Mouse (Mus musculus): ENCODE data around the gene Rasa4. TPM values are rescaled to one million over a fixed set of nuclear protein-coding genes. Genes with fewer than 3 reads are reported as not detected.
"Not testable (repeated sequence)": the region's sequence is repeated elsewhere in the genome, so short reads cannot be mapped to it uniquely, and the experiment has no call there.

Gene Rasa4
- polyA plus RNA-seq, 1 experiment from 2014 or later, result 13.3 TPM

DNA sequence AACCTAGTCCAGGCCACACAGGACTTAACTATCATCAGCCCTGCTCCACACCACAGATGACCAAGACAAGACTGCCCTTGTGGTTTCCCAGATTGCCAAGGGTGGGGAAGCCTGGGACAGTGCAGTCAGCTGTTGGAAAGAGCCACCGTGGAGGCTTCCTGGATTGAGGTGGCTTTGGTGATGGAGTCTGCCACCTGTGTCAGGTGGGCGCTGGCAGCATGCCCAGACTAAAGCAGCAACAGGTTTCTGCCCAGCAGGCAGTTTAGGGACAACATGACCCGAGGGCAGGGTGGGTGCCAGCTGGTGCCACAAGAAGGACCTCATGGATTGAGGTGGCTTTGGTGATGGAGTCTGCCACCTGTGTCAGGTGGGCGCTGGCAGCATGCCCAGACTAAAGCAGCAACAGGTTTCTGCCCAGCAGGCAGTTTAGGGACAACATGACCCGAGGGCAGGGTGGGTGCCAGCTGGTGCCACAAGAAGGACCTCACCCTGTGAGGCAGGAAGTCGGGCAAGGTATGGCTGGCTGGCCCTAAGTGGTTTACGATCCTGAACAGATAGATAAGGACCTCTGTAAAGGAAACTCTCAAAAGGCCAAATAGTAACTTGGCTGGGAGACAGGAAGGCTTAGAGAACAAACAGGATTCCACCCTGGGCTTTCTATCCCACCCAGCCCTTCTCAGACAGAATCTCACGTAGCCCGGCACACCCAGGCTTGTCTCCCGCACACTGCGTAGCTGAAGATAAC, 17.1 kb upstream of the Rasa4 start:
- DNase-seq (ENCODE audit: low spot score), result not testable (repeated sequence)

DNA sequence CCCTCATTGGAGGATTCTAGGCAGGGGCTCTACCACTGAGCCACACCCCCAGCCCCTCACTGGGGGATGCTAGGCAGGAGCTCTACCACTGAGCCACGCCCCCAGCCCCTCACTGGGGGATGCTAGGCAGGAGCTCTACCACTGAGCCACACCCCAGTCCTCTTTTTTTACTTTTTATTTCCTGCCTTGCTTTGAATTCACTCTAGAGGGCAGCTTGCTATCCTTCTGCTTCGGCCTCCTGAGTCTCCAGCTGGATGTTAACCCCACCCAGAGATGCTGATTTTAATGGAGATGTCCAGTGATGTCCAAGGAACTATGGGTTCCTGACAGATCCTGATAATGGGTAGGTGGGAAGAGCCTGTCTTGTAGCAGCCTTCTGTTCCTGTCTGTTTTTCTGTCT, 14.3 kb upstream of the Rasa4 start:
- DNase-seq (ENCODE audit: low spot score), result no peak

DNA sequence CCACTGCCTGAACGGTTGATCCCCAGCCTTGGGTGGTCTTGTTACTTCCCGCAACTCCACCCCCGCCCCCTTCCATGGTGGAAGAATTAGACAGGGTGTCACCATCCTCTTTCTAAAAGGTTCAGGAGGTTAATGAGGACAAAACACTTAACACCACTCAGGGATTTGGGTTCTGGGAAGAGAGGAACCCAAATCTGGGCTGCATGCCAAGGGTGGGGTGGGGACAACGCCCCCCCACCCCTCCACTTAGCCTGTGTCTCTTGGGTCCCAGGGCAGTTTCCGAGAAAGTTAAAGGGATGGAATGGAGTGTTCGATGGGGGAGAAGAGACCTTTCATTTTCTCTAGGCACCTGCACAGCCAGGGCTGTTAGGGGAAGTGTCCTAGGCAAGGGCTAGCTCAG, 10.7 kb upstream of the Rasa4 start:
- DNase-seq (ENCODE audit: low spot score), result no peak

DNA sequence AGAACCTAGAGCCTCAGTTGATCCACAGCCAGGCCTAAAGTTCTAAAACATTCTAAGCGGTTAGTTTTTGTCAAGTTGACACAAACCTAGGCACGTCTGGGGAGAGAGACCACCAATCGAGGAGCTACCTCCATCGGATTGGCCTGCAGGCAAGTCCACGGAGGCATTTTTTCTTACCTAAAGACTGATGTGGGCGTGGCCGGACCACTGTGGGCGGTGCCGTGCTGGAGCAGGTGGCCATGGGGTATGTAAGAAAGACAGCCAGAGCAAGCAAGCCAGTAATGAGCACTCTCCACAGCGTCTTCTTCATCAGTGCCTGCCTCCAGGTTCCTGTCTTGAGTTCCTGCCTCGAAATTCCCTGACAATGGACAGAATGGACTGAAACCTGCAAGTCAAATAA, 10.2 kb upstream of the Rasa4 start:
- no peak for DNase-seq (ENCODE audit: low spot score)

DNA sequence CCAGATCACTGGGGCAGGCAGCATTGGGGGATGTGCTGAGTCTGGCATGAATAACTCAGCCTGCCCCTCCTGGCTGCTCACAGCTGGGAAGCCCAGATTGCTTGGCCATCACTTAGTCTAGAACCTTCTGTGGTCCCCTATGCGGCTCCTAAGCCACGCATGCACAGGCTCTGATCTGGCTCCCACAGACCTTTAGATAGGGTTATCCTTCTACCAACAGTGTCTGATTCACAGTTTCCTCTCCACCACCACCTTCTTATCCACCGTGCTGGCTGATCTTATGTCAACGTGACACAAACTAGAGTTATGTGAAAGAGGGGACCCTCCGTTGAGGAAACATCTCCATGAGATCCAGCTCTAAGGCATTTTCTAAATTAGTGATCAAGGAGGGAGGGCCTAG, 8.6 kb upstream of the Rasa4 start:
- no peak for DNase-seq (ENCODE audit: low spot score)

DNA sequence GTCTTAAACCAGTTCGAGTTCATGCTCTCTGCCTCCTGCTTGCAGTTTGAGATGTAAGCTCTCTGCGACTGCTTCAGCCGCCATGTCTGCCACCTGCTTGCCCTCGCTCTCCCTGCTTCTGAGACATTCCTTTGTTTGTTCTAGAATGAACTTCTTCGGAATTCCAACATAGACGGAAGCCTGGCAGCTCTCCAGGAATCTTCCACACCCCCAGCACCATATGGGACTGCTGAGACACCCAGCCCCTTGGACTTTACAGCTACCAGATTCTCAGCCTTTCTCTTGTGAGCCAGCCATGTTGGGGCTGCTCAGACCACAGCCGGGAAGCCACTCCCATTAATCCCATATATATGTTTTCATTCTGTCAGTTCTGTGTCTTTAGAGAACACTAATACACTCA, 7.4 kb upstream of the Rasa4 start:
- DNase-seq (ENCODE audit: low spot score), result no peak

DNA sequence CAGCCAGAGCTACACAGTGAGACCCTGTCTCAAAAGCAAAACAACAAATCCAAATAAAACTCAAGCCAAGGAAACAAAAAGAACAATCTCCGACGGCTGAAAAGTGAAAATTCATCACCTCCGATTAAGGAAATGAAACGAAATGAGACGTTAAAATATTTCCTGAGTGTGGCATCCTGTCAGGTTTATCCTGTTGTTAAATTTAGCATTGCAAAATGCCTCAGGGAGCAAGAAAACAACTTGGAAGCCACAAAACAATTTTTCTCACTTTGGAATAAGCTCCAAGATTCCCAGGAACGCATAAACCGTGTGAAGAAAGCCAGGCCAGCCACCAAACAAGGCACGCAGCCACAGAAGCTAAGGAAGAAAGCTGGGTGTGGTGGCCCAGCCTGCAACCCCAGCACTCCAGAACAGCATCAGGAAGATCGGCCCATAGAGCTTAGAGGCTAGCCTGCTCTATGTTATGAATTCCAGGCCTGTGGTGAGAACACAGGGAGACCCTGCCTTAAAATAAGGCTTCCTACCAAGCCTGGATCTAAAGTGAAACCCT, 6.6 kb upstream of the Rasa4 start:
- DNase-seq (ENCODE audit: low spot score), result no peak

DNA sequence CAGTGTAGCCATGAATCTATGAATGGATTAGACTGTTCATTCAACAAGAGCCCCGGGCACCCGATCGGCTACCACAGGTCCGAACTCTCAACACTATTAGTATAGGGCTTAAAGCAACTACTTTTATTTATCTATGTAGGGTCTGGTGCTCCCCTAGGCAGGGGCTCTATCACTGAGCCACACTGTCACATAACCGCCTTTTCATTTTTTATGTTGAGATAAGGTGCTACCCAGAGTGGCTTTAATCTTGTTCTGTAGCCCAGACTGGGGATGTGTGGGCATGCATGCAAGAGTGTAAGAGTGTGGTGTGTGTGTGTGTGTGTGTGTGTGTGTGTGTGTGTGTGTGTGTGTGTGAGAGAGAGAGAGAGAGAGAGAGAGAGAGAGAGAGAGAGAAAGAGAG, 5.6 kb upstream of the Rasa4 start:
- no peak for DNase-seq (ENCODE audit: low spot score)

DNA sequence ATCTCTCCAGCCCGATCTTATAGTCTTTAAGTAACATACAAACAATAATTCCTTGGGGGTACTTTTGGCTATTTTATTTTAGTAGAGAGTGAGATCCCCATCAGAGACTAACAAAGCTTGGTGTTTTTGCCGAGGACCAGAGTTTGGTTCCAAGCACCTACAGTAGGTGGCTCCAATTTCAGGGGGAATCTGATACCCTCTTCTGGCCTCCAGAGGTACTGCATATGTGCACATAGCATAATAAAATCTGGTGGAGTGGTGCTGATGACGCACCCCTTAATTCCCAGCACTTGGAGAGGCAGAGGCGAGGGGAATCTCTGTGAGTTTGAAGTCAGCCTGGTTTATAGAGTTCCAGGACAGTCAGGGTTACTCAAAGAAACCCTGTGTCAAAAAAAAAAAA, 1.4 kb upstream of the Rasa4 start:
- DNase-seq (ENCODE audit: low spot score), result no peak

DNA sequence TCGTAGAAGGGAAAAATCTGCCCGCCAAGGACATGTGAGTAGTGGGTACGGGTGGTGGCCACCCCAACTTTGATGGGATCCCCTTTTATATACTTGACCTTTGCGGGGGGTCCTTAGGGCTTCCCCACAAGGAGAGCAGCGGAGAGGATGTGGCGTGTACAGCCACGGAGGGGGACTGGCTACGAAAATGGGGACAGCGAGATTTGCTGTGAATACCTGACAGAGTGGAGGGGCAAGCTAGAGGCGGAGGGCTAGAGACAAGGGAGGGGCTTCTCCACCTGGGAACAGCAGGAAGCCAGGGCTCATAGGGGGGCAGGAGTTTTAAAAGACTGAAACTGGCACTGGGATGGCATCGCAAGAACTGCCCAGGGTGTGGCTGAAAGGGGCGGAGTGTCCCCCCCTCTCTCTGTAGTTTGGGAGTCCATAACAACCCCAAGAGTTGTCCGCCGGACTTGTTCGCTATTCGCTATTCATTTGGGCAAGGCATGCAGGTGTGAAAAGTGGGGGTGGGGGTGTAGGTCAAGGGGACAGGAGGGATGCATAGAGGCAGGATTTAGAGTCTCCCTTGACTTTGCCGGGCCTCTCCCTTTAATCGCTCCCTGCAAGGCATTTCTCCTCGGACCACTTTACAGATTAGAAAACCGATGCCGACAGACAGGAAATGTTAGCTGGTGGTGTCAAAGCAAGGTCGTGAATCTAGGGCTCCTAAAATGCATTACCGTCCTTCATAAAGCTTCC, 597 bp downstream of the Rasa4 start:
- DNase-seq (ENCODE audit: low spot score), result no peak

DNA sequence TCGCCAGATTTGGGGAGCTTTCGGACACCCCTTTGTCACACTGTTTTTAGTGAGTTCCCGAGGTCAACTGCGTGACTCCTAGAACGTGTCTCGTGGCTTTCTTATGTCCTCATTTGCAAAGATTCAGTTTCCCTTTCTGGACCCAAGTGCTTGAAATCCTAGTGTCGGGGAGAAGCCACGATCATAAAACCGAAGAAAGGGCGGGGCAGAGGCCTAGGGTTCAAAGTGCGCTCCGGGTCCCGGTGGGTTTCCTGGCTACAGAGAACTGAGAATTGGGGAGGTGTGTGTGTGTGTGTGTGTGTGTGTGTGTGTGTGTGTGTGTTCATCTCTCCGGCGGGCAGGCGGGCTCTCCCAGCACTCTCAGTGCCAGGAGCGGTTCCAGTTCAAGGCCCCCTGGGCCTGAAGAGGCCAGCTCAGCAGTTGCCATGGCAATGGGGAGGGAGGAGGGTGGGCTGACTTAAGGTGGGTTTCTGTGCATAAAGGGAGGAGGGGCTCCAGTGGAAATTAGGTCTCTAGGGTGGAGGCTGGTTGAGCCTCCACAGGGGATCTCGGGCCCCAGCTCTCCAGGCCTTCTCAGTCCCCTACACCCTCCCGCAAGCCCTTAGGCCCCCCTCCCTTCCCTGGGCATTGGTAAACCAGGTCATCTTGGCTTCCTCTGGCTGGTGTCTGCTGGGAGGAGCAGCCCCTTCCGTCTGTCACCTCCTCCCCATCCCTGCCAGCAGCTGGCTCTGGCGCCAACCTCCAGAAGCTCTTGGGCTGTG, 1.4 kb downstream of the Rasa4 start:
- peak; percentile 50 for DNase-seq (ENCODE audit: low spot score)

DNA sequence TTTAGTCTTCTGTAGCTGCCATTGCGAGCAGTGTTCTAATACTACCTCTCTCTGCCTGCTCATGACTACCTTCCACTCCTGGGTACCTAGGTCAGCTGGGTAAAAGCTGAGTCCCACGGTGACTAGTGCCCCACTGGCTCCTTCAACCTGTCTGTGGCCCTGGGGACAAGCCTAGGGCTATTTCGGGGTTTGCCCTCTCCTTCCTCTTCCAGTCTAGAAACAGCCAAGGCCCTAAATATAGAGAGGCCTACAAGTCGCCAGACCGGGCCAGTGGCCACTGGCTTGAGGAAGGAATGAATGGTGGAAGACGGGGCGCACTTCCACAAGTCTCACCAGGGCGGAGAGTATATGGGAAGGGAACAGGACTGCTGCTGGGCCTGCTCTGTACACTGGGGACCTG, 2.6 kb downstream of the Rasa4 start:
- DNase-seq (ENCODE audit: low spot score), result no peak

DNA sequence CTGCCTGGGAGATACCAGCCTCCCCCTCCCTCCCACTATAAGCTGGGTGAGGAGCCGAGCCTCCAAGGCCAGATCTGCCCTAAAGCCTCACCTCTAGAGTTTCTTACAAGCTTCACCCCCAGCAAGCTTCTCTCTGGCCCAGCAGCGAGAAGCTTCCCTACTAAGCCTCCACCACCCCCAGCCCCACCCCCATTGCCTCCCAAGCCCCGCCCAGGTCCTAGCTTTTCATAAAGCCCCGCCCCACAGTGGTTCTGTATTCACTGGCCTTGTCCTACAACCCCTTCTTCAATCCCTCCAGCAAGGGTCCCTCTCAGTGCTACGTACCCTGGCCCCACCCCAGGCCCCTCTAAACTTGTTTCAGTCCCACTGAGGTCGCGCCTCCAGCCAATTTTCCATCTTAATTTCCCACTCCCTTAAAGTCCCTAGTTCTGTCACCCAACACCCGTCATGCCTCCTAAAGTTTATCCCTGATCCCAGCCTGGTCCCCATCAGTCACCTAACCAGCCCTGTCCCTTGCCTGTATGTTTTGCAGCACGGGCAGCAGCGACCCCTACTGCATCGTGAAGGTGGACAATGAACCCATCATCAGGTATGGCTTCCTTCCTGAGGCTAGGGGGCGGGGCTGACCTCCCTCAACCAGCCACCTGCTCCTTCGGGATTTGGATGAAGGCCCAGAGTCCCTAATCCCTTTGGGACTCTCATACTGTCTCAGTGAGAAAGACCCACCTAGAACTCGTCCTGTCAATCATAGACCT, 5.3 kb downstream of the Rasa4 start:
- DNase-seq (ENCODE audit: low spot score), result no peak

DNA sequence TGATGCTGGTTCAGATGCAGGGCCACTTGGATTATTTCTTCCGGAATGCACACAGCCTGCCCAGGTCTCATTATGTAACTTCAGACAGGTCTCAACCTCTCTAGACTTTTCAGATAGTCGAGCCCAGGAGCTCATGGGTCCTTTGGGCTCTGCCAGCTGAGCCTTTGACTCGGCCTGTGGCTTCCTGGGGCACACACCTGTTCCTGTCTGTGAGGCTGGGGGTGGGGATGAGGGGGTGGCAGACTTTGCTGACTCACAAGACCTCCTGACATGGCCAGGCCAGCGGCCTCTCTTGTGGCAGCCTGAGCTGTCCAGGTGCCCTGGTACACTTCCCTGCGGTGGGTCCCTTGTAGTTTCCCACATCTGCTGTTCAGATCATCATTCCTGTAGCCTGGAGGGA, 8.2 kb downstream of the Rasa4 start:
- DNase-seq (ENCODE audit: low spot score), result peak; percentile 76

DNA sequence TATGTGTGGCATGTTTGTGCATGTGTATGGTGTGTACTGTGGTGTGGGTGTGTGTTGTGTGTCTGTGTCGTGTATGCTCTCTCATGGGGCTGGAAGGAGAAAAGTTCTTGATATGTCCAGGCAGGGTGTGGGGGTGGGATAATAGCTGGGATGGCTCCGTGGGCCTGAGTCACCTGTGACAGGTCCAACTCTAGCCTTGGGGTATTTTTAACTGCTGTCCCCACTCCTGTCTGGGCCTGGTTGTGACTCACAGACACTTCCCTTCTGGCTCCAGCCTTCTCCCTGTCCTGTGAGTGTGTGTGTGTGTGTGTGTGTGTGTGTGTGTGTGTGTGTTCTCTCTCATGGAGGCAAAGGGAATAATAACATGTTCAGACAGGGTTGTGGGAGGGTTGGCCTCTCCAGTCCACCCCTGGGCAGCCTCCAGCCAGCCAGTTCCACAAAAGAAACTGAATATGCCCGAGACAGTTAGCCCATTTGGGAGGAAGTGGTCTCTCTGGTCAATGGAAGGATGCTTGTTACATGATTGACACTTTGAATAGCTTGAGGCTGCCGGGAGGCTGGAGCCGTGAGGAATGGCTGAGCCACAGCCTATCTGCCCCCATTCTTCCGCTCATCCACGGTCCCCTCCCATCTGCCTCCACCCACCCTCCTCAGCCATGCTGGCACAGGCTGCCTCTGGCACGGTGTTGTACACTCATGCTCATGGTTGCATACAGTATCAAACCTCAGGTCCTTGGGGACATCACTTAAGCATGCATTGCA, 10.7 kb downstream of the Rasa4 start:
- DNase-seq (ENCODE audit: low spot score), result no peak

DNA sequence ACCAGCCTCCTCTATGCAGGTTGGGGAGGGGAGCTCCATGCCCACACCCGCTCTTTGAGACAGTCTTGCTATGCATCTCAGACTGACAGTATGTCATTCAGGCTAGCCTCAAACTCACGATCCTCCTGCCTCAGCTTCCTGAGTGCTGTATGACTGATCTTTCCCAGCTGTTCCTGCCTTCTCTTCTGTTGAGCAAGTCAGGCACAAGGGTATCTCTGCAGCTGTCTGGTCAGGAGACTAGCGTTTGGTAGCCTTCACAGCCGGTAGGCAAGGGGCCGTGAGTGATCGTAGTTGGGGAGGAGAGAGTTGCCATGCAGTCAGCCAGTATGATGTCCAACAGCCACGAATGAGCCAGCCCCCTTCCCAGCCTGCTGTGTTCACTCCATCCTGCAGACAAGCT, 11.4 kb downstream of the Rasa4 start:
- no peak for DNase-seq (ENCODE audit: low spot score)

DNA sequence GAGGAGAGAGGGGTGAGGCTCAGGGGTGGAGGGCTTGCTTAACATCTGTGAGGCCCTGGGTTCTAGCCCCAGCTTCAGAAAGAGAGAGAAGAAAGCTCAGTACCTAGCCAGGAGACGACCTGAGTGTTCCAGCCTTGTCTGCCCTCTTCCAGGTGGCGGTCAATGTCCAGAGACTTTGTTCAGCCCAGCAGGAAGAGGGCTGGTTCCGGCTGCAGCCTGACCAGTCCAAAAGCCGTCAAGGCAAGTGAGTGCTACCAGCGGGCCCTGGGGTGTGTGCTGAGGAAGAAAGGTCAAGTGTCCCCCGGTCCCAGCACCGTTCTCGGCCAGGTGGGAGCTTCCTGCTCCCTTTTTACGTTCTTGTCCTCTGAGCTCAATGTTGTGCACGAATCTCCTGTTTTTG, 14.8 kb downstream of the Rasa4 start:
- DNase-seq (ENCODE audit: low spot score), result no peak

DNA sequence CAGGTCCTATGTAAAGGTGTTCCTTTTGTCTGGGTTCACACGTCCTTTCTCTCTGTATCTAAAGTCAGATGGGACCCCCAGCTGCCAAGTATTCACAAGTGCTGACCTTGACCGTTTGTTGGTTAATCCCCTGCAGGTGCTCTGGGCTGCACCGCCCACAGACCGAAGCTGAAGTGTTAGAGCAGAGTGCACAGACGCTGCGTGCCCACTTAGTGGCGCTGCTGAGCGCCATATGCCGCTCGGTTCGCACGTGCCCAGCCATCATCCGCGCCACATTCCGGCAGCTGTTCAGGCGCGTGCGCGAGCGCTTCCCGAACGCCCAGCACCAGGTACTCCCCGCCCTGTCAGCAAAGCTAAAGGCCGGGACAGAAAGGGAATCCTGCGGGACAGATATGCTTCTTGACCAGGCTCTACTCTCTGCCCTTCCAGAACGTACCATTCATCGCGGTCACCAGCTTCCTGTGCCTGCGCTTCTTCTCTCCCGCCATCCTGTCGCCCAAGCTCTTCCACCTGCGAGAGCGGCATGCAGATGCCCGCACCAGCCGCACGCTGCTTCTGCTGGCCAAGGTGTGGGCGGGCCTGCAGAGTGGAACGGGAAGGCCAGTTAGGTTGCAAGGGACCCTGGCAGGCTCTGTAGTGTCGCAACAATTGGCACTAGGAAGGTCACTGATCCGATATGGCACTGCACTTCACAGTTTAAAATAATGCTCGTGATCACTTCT, 18.5 kb downstream of the Rasa4 start:
- peak; percentile 89 for DNase-seq (ENCODE audit: low spot score)

DNA sequence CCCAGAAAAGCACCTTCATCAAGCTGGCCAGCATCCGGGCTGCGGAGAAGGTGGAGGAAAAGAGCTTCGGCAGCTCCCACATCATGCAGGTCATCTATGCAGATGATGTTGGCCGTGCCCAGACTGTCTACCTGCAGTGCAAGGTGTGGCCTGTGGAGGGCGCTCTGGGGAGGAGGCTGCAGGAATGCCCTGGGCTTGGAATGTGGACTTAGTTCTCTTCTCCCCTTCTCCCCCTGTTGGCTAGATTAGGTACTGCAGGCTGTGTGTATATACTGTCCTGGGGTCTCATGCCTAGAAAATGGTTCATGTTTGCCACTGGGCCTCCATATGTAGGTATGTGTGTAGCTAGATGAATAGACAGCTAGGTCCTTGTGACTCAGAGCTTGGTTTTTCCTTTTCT, 20.8 kb downstream of the Rasa4 start:
- peak; percentile 38 for DNase-seq (ENCODE audit: low spot score)

DNA sequence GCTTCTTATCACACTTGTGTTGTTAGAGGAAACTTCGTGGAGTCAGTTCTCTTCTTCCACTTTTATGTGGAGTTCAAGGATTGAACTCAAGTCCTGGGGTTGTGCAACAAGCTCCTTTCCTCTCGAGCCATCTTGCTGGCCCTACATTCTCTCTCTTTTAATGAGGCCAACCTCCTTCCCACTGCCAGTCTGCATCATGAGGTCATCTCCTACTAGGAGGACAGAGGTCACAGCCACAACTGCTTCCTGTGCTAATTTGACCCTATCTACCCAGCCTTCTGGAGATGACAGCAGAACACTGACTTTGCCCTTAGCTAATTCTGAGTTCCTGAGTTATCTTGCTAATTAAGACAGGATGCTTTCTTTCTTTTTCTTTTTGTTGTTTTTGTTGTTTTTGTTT, 24.8 kb downstream of the Rasa4 start:
- no peak for DNase-seq (ENCODE audit: low spot score)
